Mouse (Mus musculus): ENCODE measurements around the gene Pum2.

GRCm38 (mm10) chr12:8781121-8781520 is 107.2 kb downstream of the Pum2 start:
- TF ChIP-seq POLR2A (IDR thresholded peaks at IDR 0.05; ENCODE audit: control insufficient read depth, extremely low read depth, insufficient read depth, low read length, poor library complexity) (no peak), CTCF (IDR thresholded peaks at IDR 0.05; ENCODE audit: borderline replicate concordance, control insufficient read depth, extremely low read depth, insufficient read depth, low read length, poor library complexity) (no peak)
